Comparison of ENCODE assay signal across 11 mouse cellular contexts in genomic region chr10:45446625-45447024, GRCm38 (mm10). TPM values are rescaled to one million over a fixed set of nuclear protein-coding genes. Genes with fewer than 3 reads are reported as not detected.
A peak's percentile ranks its signal among the peaks of the same experiment; 100 is the strongest.
DNase-seq lines count a peak whose midpoint lies in the region; ATAC-seq lines count a peak whose summit lies in the region.
"Had no signal": no experiment of that assay in that cellular context is flagged by ENCODE, and none has a peak within 500 bp of the region (broad histone marks: within the 10 kb centered on the region; RNA-seq: fewer than 3 reads in every experiment).

No protein-coding gene starts in this region.

- peak overlapping the region; percentile 23 for H3K4me3 ChIP-seq in kidney, embryonic 16.5 days (ENCODE audit: low read length)
- no peak overlapping the region for H3K4me3 ChIP-seq in forebrain, embryonic 12.5 days (replicated peaks)
- H3K4me3 ChIP-seq in intestine, embryonic 16.5 days (ENCODE audit: low read length): peak overlapping the region; percentile 17; the same call in 1 of the 2 replicates
- H3K4me3 ChIP-seq in midbrain, embryonic 16.5 days (ENCODE audit: low read depth, low read length): peak overlapping the region; percentile 29

- no peak overlapping the region for H3K9ac ChIP-seq in kidney, embryonic 16.5 days (replicated peaks; ENCODE audit: low read length)
- no peak overlapping the region for H3K9ac ChIP-seq in forebrain, embryonic 12.5 days
- no peak overlapping the region for H3K9ac ChIP-seq in intestine, embryonic 16.5 days (ENCODE audit: low read depth, low read length)
- H3K9ac ChIP-seq in midbrain, embryonic 16.5 days (ENCODE audit: low read depth, low read length): peak overlapping the region; percentile 63

- no peaks in the 10 kb centered on the region for H3K4me1 ChIP-seq in kidney, embryonic 16.5 days (ENCODE audit: insufficient read depth, low read length)
- peaks cover 9% of the 10 kb centered on the region for H3K4me1 ChIP-seq in forebrain, embryonic 12.5 days
- H3K4me1 ChIP-seq in intestine, embryonic 16.5 days (ENCODE audit: control insufficient read depth, insufficient read depth, low read length): no peaks in the 10 kb centered on the region
- H3K4me1 ChIP-seq in midbrain, embryonic 16.5 days (ENCODE audit: control insufficient read depth, insufficient read depth, low read length): peaks cover 6% of the 10 kb centered on the region

- H3K9me3 ChIP-seq in kidney, embryonic 16.5 days (ENCODE audit: low read length): no peaks in the 10 kb centered on the region
- H3K9me3 ChIP-seq in forebrain, embryonic 12.5 days: no peaks in the 10 kb centered on the region
- no peaks in the 10 kb centered on the region for H3K9me3 ChIP-seq in intestine, embryonic 16.5 days (ENCODE audit: control insufficient read depth, low read length)
- H3K9me3 ChIP-seq in midbrain, embryonic 16.5 days (replicated peaks; ENCODE audit: control insufficient read depth, low read length, poor library complexity, severe bottlenecking): 0 out of 2 replicates have a peak, but pooled peaks cover 2% of the 10 kb centered on the region

- H3K4me2 ChIP-seq in kidney, embryonic 16.5 days (replicated peaks; ENCODE audit: low read depth, low read length): peak overlapping the region; percentile 43
- H3K4me2 ChIP-seq in forebrain, embryonic 12.5 days: peak overlapping the region; percentile 45
- no peak overlapping the region for H3K4me2 ChIP-seq in intestine, embryonic 16.5 days (ENCODE audit: low read depth, low read length)
- H3K4me2 ChIP-seq in midbrain, embryonic 16.5 days (ENCODE audit: low read length): peak overlapping the region; percentile 56

- H3K27me3 ChIP-seq in kidney, embryonic 16.5 days (ENCODE audit: insufficient read depth, low read length): no peaks in the 10 kb centered on the region
- no peaks in the 10 kb centered on the region for H3K27me3 ChIP-seq in forebrain, embryonic 12.5 days
- H3K27me3 ChIP-seq in intestine, embryonic 16.5 days (replicated peaks; ENCODE audit: control insufficient read depth, insufficient read depth, low read length): no peaks in the 10 kb centered on the region
- H3K27me3 ChIP-seq in midbrain, embryonic 16.5 days (ENCODE audit: control insufficient read depth, insufficient read depth, low read depth, low read length): no peaks in the 10 kb centered on the region

- no peak for ATAC-seq in kidney, embryonic 16.5 days (ENCODE audit: low FRiP score, low TSS enrichment)
- no peak for ATAC-seq in forebrain, embryonic 12.5 days (ENCODE audit: low FRiP score)
- ATAC-seq in intestine, embryonic 16.5 days: no peak
- ATAC-seq in midbrain, embryonic 16.5 days: no peak
- ATAC-seq in CD4-positive, CD25-positive, alpha-beta regulatory T cell, adult 4 months: no peak

- no peaks in the 10 kb centered on the region for H3K36me3 ChIP-seq in kidney, embryonic 16.5 days (ENCODE audit: insufficient read depth, low read length)
- H3K36me3 ChIP-seq in forebrain, embryonic 12.5 days (replicated peaks): no peaks in the 10 kb centered on the region
- H3K36me3 ChIP-seq in intestine, embryonic 16.5 days (ENCODE audit: control insufficient read depth, insufficient read depth, low read length): no peaks in the 10 kb centered on the region
- no peaks in the 10 kb centered on the region for H3K36me3 ChIP-seq in midbrain, embryonic 16.5 days (ENCODE audit: control insufficient read depth, insufficient read depth, low read length)

- no peak overlapping the region for H3K27ac ChIP-seq in kidney, embryonic 16.5 days (ENCODE audit: low read length)
- peak overlapping the region; percentile 79; the same call in 1 of the 2 replicates for H3K27ac ChIP-seq in forebrain, embryonic 12.5 days
- no peak overlapping the region for H3K27ac ChIP-seq in intestine, embryonic 16.5 days (ENCODE audit: low read length)
- H3K27ac ChIP-seq in midbrain, embryonic 16.5 days (ENCODE audit: low read length): peak overlapping the region; percentile 80

- no peak for DNase-seq in kidney, adult 9 months
- no peak for DNase-seq in adrenal gland, postnatal 10 days
- DNase-seq in retina, embryonic 14.5 days (ENCODE audit: low spot score): no peak
- DNase-seq: adrenal gland, adult 2 months; cerebellum, adult 9-10 months; kidney, adult 18-20 months had no signal

RNA-seq across cellular contexts. Expression of gene Lin28b, which starts 39.6 kb away (rescaled TPM):
- 0.75 and 1.3 TPM in 2 replicates for polyA plus RNA-seq in kidney, embryonic 16.5 days (2015; fragmentation: Nextera tagmentation; extraction: Ambion mirVana)
- 16.1 and 16.3 TPM in 2 replicates for polyA plus RNA-seq in forebrain, embryonic 12.5 days (2016; fragmentation: Nextera tagmentation; extraction: Ambion mirVana)
- 0.53 and 0.98 TPM in 2 replicates for polyA plus RNA-seq in intestine, embryonic 16.5 days (2015; fragmentation: Nextera tagmentation; extraction: Ambion mirVana)
- polyA plus RNA-seq in midbrain, embryonic 16.5 days (2015; fragmentation: Nextera tagmentation; extraction: Ambion mirVana): 7.0 and 9.6 TPM in 2 replicates
- not detected for polyA plus RNA-seq in CD4-positive, CD25-positive, alpha-beta regulatory T cell, adult 4 months (2017; shearing (Covaris generic))
- total RNA-seq in adrenal gland, postnatal 10 days (2021): under 1 TPM; 0.06 to 0.15 TPM
- total RNA-seq: adrenal gland, adult 2 months had no signal
- polyA plus RNA-seq: adrenal gland, adult 2 months had no signal

Comparison
In these comparisons a context has a peak if more than half of its experiments do, and no peak if none do; other contexts are left out.
1. H3K27ac ChIP-seq: peak in forebrain, embryonic 12.5 days (single experiment) and midbrain, embryonic 16.5 days (single experiment); none in kidney, embryonic 16.5 days (single experiment) and intestine, embryonic 16.5 days (single experiment).